Mouse (Mus musculus): ENCODE data around the gene B4galt4.
"Not testable (repeated sequence)": the region's sequence is repeated elsewhere in the genome, so short reads cannot be mapped to it uniquely, and the experiment has no call there.

The B4galt4 gene

DNA sequence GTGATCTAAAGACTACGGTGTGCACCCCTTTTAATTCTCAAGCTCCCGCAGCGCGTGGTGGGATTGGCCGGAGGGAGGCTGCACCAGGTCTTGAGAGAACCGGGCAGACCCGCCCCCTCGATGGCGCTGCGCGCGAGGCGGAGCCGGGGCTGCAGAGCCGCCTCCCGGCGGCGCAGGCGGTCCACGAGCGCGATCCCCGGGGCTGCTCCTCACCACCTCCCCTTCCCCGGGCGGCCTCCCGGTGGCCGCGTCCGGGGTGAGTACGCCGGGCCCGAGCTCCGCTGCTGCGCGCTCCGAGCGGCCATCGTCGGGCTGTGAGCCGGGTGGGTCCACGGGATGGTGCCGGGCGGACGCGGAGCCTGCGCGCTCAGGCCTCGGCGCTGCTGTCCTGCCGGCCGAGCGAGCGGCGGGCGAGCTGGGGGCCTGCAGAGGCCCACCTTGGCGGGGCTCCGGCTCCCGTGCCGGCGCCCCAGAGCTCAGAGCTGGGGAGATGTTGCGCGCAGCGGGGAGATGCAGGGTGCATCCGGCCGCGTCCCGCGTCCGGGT is at the start of gene B4galt4:
Gene B4galt4 (plus strand): TSS at position 152 of the 546 bp plus-strand sequence.
- DNase-seq = peak; percentile 68

DNA sequence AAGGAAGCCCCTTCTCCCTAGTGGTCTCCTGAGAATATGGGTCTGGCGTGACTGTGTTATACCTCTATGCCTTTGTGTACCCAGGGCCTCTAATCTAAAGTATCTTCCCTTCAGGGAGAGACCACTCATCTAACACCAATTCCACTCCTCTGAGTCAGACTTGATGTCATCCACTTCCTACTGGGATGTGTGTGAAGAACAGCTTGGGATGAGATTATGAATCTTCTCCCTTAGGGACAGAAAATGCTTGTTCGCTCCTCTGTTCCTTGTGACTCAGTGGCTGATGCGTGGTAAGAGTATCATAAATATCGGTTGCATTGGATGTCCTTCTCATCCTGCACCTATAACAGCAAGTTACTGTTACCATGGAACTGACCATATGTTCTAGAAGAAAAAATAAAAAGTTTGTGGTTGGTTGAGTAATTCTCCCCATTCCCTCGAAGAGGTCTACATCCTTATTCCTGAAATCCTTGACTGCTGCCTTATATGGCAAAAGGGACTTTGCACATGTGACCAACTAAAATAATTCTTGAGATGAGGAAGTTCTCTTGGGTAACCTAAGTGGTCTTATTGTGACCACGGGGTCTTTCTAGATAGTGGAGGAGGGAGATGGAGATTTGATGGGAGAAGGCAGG is 47.0 kb upstream of the B4galt4 start:
- DNase-seq = no peak

DNA sequence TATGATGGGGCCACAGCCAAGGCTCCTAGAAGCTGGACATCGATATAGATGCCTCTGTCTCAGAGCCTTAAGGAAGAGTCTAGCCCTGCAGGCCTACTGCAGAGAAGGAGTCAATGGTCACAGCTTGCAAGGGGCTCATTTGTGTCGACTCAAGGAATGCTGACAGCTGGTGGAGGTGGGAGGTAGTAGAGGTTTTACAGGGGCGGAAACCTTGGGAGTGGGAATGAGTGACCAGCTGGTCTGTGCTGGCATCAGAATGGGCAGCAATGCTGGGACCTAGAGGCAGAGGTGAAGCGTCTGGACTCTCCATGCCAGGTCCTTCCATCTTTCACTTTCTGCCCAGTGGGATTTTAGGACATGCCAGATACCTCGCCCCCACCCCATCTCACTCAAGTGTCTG is 46.5 kb upstream of the B4galt4 start:
- no peak for DNase-seq

DNA sequence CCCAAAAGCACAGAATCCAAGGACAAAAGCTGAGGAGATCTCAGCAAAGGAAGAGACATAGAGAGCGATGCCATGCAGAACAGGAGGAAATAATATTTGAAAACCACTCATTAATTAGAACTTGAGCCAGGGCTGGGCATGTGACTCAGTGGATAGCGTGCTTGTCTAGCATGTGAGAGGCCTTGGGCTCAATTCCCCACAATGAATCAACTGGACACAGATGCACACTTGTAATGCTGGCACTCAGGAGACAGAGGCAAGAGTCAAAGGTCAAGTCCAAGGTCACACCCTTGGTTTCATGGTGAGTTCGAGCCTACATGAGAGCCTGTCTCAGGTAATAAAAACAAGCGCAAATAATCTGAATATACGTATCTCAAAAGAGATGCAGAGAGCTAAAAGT is 44.5 kb upstream of the B4galt4 start:
- DNase-seq = no peak

DNA sequence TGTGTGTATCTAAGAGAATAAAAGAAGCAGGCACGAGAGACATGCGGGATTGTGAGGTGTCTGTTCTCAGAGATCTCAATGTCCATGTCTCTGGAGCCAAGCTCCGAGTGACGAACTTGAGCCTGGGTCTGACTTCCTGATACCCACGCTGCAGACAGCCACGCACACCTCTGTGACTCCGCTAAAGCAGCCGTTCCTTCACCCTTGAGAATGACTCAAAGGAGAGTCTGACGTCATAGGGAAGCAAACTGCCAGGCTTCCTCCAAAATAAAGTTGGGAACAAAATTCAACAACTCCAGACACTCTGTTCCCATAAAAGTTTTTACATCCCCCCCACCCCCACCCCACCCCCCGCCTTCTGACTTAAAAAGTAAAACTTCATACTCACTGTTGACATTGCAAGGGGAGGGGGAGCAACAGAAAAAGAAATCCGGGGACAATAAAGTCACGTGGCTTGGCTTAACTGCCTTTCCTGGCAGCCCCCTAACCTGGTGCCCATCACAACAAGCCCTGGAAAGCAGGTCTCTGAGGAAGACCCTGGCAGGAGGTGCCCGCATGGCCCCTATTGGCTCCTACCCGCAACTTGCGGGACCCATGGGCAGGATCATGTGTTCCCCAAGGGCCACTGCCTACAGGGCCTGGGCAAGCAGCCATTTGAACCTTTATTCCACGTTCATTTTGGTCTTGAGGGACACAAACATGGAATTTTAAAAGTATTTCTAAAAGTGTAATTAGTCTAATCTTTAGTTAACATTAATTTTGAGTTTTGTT is 41.5 kb upstream of the B4galt4 start:
- no peak for DNase-seq

DNA sequence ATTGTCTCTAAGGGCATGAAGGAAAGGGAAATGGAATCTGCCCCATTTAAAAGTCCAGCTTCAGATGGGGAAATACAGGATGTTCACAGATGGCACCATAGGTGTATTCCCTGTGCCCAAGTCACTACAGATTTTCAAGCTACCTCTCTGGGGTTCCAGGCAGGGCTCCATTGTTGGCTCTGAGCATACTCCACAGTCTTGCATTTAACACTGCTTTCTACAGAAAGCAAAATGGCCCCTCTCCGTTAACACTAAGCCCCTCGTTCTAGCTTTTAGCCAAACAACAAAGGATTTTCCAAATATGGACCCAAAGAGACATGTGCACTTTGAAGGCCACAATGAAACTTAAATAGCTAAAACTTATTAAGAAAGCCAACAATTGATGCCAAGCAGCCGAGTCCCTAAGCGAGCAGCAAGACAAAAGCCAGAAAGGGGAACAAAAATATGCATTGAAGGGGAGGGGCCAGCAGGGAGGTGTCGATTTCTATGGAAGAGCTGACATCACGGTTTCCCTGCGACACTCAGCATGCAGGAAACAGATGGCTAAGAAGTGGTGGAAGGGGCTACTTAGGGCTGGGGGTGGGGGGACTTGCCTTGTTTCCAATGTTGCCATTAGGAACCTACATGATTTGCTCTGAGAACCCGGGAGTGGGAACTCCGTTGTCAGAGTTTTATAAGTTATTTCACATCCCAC is 40.4 kb upstream of the B4galt4 start:
- DNase-seq = no peak

DNA sequence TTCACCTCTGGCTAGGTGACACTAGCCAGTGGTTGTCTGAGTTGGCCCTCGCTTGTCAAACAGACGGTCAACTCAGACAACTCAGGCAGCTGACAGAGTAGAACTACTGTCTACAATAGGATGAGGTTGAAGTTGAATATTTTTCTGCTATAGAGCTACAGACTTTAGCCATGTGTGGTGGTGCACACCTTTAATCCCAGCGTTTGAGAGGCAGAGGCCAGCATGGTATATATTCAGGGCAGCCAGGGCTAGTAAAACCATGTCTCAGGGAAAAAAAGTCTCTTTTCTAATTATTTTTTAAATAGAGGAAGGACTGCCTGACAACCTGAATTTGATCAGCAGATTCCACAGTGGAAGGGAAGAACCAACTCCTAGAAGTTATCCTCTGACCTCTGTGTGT is 39.7 kb upstream of the B4galt4 start:
- no peak for DNase-seq

DNA sequence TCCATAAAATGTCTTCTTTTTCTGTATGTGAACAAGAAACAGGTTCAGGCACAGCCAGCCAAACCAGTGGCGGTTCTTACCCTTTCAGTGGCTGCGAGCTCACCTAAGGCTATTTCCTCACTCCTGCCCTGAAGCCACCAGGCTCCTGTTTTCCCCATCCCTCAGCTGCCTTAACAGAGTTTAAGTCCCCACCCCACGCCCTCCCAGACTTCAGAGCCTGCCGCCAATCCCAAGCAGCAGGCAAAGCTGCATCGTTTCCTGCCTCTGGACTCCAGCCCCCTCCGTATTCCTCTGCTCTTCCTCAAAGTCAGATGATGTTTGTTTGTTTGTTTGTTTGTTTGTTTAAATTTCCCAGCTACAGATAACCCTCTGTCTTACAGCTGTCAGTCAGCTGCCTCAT is 38.6 kb upstream of the B4galt4 start:
- no peak for DNase-seq

DNA sequence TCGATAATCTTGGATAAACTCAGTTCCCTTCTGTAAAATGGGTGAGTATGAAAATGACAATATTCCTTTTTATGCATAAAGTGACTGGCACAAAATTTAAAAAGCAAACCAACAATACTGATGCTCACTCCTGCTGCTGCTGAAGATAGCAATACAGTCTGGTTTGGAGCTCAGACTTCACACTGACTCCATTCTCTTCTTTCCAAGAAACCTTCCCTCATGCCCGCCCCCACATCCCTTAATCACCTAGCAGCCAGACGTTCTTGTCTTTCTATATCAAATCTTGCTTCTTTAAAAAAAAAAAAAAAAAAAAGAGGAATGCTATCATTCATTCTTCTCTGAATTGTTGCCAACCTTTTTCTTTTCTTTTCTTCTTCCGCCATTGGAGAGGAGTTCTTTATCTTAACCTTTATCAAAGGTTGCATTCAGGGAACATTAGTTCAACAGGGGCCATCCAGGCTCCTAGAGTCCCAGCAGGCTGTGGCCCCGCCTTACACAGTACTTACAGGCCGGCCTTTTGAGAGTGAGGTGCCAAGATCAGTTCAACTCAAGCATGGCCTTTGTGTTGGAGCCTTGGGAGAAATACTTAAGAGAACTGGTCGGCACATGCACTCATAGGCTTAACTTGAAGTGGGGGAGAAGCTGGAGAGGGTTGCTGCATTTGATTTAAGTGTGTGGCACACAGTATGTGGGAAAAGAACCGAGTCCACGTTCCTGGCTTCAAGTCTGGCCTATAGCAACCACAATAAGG is 36.4 kb upstream of the B4galt4 start:
- DNase-seq = no peak

DNA sequence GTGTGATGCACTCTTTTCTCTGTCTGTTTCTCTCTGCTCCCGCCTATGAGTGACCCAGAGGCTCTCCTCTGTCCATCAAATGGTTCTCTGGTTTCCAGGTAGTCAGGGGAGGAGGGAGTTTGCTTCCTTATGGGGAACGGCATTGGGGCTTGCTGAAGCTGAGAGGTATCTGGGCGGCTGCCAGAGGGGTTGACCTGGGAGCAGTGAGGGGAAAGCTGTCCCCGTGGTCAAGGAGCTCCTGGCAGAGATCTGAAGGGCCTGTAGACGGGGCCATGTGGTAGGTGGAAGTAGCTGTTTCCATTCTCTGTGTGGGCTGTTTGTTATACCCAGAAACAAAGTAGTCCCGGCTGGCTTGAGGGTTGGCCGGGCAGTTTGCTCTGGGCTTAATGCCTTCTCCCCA is 35.3 kb upstream of the B4galt4 start:
- DNase-seq = no peak

DNA sequence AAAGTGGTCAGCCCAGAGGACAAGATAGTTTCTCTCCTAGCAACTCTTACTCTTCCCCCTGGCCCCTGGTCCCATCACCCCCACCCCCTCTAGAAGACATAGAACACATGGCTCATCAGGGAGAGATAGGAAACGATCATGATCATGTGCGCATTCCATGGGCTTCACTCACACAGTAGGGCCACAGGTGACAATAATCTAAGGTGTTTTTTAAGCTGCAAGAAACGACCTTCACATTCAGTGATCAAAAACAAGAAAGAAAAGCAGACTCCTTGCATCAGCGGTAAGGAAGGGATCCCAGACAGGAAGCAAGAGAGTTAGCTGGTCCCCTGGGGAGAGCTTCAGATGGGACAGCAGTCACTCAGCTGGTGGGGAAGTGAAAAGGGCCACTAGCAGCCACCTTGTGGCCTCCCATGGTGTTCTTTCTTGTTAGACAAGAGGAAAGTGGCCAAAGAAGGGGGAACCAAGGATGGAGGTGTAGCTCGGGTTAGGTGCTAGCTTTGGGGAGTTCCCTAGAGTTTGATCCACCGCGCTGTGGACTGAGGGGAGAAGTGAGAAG is 33.0 kb upstream of the B4galt4 start:
- DNase-seq = no peak

DNA sequence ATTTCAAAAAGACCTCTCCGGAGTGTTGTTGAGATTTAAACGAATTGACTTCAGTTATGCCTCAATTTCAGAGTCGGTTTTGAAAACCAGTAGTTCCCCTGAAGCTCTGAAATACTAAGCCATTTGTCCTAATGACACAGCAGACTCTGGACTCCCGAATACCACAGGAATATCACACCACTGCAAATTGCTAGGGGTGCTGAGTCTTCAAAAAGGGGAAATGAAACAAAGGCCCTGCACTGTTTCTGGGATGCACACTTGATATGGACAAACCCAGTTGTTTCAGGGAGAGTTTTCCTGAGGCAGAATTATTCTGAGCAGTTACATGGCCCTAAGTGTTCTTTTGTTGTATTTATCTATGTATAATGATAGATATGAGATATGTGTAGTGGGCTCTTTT is 30.8 kb upstream of the B4galt4 start:
- DNase-seq = no peak

DNA sequence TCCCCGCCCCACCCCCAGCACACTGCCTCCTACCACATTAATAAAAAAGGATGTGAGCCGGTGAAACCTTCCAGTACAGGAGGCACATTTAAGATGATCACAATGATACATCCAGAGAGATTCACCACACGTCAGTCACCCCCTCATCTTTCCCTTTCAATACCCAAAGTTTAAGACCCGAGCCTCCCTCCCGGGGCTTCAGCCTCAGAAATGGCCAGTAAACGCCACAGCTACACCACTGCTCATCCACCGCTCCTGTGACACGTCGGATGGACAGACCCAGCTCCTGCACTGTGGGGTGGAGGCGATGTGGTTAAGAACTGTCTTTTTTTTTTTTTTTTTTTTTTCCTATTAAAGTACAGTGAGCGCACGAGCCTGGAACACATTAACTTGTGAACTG is 30.0 kb upstream of the B4galt4 start:
- no peak for DNase-seq

DNA sequence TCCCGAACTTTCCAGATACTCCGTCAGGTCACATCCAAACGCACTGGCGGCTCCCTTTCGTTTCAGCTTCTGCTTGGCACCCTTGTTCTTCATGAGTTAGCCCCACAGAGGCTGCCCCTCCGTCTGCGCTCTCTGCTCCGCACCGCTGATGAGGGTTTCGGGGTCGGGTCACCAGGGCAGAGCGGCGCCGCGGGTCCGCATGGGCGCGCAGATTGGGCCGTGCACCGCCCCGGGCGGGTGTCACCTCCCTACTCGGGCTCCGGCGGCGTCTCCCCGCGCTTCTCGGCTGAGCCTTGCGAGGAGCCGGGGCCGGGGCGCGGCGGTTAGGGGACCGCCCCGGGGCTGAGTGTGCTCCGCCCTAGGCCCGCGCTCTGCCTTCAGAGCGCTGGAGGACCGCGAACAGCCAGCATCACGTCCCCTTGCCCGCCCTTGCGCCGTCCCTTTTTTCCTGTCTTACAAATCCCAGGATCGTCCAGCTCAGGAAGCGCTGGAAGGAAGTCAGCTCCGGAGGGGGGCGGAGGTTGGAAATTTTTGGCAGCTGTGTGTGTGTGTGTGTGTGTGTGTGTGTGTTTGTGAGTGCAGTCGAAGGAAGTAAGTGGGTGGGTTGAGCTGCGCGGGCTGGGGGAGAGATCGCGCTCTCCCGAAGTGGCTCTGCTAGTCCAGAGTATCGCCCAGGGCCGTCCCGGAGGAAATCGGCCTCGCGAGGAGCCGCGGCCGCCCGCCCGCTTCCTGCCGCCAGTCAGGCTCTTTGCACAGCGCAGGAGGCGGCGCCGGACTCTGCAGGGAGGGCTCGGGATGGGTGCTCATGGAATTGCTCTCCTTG is 29.3 kb upstream of the B4galt4 start, which contains the start of gene Arhgap31:
Gene Arhgap31 (minus strand): TSS at position 694 of the 823 bp plus-strand sequence.
- DNase-seq = peak; percentile 30

DNA sequence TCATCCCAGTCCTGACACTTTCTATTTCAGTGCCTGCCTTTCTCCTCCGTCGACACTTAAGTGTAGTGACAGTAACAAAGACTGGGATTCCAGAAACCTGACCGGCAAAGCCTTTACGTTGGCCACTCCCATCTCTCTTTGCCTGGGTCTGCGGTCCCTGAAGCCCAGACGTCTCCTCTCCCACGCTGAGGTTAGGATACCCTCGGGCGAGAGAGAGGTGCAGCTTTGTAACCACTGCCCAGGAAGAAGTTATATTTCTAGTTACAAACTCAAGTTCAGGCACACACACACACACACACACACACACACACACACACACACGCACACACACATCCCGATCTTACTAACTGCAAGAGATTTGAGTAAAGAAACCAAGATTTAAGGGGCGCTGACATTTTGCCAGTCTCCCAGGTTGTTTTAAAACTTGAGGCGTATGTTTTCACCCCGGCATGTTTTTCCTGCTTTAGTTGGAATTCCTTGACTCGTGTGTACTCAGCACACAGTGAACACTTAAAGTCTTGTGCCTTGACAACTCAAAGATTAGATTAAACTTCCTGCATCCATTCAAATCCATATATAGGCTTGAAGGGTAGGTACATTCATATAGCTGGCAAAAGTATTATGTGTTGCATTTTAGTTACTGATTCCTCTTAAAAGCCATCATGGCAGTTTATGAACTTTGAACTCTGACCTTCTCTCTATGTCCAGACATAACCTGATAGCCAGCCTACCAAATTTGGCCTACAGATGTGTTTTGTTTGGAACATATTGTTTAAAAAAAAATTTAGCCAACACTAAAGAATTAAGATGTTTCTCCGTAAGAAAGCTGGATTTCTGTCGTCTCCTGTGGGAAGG is 28.4 kb upstream of the B4galt4 start:
- DNase-seq = no peak

DNA sequence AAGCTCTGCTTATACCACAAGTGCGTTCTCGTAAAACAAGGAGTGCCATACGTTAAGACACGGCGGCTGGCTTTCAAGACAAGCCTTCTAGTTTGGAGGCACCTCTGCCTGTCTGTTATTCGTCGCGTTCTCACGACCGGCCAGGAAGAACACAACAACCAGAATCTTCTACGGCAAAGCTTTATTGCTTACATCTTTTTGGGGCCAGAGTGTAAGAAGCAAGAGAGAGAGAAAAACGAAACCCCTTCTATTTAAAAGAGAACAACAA is 27.9 kb upstream of the B4galt4 start:
- DNase-seq = not testable (repeated sequence)

DNA sequence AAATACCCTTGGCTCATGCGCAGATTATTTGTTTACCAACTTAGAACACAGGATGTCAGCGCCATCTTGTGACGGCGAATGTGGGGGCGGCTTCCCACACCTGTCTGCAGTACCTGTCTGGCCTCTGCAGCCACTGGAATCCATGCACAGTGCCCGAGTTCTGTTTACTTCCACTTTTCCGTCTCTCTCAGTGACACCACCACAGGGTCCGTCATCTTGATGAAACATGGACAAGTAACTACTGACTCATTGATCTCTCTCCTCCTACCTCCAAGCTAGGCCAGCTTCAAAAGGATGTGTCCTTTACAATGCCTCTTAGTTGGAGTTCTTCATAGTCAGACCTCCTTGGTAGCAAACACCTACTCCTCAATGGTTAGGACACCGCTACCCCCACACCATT is 20.7 kb upstream of the B4galt4 start:
- no peak for DNase-seq

DNA sequence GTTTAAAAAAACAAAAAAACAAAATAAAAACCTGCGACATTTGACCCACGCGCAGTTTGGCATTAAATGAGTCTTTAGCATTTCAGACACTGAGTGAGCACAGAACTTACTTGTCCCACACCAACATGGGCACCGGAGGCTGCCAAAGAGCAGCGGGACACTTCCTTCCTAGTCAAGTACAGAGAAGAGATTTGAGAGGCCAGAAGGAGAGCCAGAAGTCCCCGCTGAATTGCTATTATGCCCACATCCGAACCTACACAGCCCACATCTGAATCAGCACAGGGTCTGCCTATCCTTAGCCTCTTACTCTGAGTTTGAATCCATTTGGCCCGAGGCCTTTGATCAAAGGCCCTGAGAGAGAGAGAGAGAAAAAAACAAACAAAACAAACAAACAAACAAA is 17.8 kb upstream of the B4galt4 start:
- peak; percentile 25 for DNase-seq

DNA sequence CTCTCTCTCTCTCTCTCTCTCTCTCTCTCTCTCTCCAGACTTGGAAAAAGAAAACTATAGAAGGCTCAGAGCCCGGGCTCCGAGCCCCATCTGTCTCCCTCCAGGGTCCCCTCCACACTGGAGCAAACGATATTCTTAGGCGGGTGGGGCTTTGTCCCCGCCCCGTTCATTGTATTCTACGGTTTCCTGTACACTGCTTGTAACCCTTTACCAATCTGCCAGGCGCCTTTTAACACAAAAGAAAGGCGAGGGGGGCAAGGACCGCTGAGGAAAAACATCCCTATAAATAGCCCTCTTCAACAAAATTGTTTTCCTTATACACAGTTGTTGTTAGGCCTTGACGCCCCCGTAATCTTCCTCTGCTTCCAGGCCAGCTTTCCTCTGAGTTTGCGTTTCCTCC is 17.1 kb upstream of the B4galt4 start:
- no peak for DNase-seq

DNA sequence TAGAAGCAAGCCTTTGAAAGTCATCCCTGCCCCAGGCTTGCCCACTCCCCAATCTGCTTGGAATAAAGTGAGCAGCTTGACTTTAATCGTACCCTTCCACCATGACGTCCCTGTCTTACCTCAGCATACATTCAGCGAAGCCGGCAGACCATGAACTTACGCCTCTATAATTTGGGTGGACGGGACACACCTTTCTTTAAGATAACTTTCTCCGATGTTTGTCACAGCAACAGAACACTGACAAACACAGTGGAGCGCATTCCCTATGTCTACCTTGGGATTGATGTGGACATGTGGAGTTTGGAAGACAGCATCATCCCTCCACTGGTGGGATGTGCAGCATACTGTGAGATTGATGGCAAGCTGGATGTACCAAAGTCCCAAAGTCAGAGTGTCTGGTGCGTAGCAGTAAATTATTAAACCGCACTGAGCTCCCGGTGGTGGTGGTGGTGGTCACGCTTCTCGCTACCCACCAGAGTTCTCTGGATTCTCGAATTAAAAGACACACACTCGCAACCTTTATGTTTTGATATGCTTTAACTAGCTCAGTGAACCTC is 13.4 kb upstream of the B4galt4 start:
- no peak for DNase-seq

DNA sequence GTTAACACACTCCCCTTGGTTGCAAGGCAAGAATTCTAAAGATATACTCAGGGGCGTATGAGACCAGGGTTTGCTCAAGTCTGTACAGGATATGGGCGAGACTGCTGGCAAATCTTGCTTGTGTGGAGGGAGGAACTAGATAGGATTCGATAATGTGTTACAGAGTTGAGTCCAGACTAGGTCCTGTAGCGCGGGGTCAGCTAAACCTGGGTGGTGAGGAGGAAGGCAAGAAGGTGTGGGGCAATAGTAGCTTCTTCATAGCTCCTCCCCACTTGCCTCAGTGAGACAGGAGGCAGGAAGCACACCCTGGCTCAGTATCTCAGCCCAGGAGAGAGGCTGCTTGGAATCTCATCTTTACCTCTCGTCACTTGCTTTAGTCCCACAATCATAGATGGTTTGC is 12.9 kb upstream of the B4galt4 start:
- DNase-seq = no peak

All from cerebellum, adult 11-12 months (tissue).